Mouse (Mus musculus) urinary bladder, postnatal 4 days (tissue): ENCODE measurements around the gene Dixdc1.

ENCODE experiments used
- DNase-seq, 2 experiments: peaks; one replicate each; pipeline ENCODE4 v3.0.0; 2021 to 2022; ENCODE audit warnings: low spot score in 2 of 2

Dixdc1 gene

DNA sequence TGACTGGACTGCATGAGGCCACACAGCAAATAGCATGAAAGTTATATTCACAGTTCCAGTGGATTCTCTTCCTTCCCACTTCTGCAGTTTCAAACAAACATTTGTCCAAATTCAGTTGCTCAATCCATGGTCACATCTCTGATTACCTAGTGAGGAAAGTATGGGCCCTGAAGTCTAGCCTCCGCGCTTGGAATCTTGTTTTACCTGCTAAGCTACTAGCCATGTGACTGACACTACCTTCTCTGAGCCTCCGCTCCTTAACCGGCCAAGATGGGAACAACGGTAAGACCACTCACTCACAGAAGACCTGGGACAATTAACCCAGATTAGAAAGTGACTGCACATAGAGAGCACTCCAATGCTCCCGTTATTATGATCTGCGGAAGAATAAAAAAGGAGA, 6.5 kb upstream of the Dixdc1 start:
- no peak for DNase-seq

DNA sequence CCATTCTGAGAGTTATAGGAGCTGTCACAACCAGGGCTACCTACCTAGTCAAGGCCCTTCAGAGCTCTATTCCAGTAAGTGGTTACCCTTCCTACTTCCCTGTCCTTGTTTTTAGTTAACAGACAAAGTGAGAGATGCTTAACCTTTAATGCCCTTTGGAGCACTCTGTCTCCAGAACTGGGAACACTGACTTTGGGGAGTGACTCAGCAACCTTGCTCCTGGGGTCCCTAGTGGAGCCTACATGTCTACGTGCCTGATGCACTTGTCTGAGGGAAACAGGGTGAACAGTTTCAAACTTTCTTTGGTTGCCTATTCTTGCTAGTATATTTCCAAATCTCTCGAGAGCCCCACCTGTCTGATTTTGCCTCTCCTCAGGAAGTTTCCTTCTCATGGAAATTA, 3.4 kb upstream of the Dixdc1 start:
- DNase-seq: no peak

DNA sequence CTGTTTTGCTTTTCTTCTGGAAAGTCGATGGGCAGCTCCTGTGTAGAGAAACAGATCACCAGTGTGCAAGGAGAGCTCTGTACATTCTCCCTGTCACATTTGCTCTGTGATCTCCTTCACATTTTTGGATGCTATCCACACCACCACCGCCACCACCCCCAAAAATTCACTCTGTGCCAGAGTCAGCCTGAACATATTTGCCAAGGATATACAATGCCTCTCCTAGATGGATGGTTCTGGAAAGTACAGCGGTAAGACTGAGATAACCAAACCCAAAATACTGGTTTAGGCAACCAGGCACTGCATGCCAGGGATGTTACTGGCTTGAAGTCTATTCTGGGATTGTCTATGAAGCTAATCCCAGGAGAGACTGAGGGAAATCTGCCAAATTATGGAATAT, 2.9 kb upstream of the Dixdc1 start:
- no peak for DNase-seq

DNA sequence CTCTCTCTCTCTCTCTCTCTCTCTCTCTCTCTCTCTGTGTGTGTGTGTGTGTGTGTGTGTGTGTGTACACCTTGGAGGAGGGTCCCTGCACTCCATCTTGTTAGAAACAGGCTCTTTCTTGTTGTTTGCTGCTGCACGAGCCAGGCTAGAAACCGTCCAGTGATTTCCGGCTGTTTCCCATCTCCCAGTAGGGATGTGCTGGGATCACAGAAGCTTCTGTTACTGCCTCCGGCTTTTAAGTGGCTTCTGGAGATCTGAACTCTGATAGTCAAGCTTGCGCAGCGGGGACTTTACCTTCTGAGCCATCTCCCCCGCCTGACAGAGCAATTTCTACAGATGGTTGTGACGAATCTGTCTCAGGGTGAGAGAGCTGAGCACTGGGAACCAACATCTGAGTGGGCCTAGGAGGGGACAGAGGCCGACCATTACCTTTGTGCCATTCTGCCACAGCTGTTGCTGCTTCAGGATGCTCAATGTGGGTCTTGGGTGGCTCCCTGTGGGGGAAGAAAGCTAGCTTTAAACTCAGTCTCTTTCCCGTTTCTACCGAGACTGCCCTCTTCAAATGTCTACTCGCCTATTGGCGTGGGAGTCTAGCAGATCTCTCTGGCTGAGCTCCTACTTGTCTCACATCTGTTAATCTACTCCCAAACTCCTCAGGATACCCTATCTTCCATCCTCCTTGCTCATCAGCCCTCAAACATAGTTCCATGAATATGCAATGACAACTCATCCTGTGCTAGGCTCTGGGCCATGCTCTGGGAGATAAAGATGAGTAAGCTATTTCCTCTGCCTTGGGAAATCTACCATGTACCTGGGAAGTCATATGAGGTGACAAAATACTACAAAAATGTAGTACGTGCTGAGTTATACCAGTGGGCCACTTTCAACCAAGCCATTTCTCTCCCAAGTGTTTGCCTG, 1.8 kb upstream of the Dixdc1 start:
- no peak for DNase-seq

DNA sequence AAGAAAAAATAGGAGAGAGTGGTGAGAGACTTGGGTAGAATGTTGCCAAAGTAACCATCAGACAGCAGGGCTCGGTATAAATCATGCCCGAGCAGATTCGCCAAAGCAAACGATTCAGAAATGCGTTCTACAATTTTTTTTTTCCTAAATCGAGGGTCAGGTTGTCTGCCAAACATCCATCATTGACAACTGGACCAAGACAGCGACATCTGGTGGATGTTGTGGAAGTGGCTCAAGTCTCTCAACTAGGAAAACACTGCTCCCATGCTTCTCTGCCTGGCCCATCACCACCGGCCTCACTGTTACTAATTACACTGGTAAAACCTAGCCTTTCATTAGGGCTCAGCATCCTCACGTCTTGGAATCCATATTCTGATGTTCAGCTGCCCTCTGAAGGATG, 4.3 kb downstream of the Dixdc1 start:
- DNase-seq: no peak

DNA sequence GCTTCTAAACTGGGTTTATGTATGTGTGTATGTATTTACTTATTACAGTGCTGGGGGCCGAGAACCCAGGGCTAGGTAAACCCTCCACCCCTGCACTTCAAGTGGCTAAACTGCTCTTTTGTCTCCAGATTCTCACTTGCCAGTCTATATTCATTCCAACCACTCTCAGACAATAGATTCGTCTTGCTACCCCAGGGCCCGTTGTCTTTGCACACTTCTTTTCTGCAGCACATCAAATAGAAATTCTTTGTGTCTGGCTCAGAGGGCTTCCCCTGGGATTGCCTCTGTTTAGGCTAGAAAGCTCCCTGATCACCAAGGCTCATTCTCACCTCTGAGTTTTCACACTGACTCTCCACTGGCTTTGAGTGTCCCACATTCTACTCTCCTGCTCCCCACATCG, 6.8 kb downstream of the Dixdc1 start:
- no peak for DNase-seq

DNA sequence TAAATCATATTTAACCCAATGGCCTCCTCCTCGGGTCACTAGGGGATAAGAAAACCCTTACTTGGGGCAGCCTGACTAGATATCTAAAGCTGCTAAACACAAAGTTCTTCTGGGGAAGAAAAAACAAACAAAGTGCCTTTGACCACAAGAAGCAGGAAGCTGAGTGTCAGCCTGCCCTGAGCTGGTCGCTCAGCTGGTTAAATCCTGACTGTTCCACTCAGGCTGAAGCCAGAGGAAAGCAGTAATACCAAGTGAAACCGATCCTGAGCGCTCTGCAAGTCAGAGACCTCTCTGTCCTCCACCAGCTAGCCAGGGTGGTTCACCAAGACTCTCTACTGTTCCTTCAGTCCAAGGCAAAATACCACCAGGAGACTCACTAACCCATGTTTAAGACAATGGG, 9.7 kb downstream of the Dixdc1 start:
- DNase-seq: no peak

DNA sequence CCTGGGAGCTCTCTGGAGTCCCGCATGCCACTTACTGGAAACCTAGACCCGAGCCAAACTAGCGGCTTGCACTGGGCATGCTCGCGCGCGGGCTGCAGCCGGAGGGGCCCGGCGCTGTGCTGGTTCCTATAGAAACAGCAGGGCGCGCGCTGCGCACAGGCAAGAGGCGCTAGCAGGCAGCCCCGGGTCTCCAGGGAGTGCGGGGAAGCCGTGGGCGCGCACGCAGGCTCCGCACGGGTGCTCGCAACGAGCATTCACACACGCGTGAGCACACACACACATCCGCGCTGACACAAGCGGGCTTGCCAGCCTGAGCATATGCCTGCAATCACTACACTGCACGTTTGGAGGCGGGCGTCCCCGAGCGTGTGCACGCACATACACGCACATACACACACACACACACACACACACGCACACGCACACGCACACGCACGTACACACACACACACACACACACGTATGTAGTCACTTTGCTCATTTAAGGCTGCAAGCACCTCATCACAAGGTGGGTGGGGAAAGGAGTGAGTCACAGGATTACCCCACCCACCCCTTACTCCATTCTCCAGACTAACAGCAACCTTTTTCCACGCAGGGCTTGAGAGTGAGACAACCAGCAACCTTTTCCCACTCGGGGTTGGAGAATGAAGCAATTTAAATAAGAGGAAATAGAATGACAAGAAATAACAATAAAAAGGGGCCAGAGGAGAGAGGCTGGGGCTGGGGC, 11.2 kb downstream of the Dixdc1 start:
- DNase-seq: peak in 1 of 2 experiments; percentile 69

DNA sequence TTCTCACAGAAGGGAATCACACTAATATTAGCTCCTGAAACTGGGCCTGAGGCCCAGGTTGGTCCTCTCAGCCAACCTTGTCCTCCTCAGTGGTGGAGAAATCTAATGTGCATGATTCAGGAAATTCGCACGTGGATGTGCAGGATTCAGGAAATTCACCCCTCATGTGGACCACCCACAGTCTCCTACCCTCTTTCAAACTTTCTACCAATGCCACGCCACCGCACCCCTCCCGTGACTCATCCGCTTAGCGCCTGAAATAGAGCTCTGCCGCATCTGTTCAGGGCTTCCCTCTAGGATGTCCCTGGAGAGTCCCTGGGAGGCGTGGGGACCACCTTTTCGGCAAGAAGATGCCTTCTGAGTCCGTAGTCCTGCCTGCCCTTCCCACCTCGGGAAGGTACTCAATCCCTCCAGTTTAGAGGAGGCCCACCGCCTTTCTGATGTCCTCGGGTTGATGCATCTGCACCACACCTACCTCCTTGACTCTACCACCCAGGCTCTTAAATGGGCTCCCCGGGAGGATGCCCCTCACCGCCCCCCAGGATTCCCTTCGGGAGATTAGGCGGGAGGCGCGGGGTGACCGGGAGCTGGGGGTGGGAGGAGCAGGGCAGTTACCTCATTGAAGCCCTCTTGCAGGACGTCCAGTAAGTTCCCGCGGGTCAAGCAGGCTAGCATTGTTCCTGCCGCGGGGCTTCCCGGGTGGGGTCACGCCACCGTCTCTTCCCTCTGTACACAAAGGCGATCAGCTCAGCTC, 12.0 kb downstream of the Dixdc1 start:
- no peak for DNase-seq

DNA sequence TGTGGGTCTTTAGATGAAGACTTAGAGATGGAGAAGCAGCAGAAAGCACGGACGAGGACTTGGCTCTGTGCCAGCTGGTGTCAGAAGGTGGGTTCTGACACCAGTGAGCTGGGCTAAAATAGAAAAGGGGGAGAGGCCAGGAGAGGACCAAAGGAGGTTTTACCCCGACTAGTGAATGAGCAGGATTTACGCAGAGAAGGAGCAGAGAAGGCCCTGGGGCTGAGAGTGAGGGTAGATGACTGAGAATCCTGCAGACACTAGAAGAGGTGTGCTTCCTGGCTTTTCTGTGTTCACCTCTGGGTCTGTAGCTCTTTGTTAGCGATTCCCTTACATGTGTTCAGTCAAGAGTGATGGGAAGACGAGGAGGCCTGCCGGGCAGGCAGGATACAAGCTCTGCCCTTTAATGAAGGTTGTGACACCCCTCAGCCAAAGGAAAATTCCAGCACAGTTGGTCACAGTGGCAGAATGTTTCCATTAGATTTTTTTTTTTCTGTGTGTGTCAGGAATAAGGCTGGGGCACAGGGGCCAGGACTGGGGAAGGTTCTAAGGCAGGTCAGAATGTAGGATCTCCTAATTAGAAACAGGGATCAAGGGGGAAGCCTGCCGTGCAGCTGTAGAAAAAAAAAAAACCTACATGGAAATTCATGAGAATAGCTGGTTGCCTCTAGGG, 13.3 kb downstream of the Dixdc1 start:
- DNase-seq: no peak

DNA sequence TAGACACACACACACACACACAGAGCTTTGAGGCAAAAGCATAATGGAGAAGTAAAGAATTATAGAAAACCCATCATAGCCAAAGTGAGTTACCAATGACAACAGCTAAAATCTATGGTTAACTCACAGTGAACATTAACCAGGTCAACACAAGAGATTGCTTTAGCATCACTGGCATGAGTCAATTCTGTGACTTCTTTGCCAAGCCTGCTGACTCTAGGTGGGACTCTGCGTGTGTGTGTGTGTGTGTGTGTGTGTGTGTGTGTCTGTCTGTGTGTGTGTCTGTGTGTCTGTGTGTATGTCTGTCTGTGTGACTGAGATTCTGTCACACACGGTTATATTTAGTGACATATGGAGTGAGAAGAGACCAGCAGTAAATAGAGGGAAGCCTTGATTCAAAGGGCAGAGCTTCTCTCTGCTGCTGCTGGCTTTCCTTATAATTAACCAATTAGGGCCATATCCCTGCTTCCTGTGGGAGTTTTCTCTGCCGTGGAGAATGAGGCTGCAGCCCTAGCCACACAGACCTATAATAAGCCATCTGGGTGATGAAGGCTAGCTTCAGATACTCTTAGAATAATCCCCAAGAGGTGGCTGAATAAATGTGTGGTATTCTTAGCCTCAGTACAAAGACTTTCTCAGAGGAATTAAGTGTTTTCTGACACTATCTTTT, 14.5 kb downstream of the Dixdc1 start:
- DNase-seq: no peak

DNA sequence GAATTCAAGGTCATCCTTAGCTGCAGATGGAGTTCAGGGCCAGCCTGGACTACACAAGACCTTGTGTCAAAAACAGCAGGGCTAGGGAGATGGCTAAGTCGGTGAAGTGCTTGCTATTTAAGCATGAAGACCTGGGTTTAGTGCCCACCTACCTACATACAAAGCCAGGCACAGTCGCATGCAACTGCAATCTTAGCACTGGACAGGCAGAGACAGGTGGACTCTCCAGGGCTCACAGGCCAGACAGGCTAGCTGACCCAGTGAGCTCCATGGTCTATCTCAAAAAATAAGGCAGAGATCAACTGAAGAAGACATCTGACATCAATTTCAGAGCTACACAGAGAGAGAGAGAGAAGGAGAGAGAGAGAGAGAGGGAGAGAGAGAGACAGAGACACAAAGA, 15.2 kb downstream of the Dixdc1 start:
- DNase-seq: no peak

DNA sequence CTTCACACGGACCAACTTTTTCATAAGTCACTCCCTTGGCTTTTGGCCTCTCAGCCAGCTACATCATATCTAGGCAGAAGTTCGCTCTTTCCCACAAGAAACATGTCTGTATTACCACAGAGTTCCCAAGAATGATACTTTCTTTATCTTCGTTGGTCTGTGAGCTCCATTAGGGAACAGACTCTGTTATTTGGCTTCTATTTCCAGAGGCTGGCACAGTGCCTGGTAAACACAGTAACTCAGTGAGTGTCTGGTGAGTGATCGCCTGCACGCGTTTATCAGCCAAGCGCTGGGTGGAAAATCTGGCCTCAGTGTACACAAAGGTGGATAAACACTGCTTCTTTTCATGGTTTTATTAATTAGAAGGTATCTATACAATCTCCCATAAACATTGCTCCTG, 15.9 kb downstream of the Dixdc1 start:
- peak; percentile 72 to 81 for DNase-seq

DNA sequence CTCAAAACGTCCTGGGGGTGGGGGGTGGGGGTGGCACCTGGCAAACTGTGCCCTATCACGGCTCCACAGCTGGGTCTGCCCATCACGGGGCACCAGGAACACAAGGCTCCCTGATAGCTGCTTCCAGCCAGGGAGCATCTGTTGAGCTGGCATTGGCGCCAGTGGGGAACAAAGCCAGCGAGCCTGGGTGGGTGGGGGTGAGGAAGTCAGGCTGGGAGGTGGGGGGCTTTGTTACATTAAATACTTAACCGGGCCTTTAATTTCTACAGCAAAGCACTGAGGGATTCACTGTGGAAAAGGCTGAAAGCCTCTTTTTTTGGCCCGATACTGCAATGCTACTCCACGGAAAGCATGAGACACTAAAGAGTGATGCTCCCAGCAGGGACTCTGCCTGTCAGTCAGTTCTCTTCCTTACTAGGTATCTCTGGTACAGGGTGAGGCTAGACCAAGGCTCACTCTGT, 16.8 kb downstream of the Dixdc1 start:
- DNase-seq: no peak

DNA sequence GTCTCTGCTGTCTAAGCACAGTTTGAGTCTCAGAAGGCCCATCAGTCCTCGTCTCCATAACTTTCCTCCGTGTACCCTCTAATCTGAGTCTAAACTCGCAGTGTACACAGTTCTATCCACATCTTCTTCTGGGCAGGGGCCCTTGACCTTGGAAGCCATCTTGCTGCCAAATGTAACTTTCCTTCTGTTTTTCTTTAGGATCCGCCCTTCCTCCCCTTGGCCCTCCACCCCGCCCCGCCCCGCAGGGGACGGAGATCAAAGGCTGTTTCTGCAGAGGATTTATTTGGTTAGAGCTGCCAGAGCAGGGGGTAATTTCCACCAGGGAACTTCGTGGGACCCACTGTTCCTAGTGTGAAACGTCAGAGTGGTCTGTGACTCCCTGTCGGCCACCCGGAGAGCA, 18.3 kb downstream of the Dixdc1 start:
- no peak for DNase-seq

DNA sequence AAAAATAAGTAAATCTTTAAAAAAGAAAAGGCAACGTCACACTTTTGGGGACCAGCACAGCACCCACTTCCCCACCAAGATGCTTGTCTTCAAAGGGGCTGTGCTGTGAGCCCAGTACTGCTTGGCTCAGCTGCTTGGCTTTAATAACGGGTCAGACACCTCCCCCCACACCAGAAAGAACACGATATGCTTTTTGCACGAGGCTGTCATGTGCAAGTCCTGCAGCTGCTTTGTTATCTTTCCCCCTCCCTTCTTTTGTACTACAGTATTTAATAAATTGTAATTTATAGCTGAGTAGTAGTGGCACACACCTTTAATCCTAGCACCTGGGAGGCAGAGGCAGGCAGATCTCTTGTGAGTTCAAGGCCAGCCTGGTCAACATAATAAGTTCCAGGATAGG, 20.4 kb downstream of the Dixdc1 start:
- no peak for DNase-seq

DNA sequence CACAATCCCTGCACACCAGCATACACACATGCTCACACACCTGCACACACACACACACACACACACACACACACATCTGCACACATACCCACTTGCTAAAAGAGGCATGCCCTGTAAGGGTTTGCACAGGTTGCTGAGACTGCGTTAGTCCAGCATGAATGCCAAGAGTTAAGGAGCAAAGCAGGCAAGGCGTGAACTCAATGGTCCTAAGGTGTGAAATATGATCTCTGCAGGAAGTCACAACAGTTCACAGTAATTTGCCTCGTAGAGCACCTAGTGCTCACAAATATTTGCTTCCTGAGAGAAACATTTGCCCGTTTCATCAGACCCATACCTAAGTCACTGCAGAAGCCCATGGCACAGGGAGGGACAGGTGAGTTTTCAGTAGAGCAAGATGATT, 25.1 kb downstream of the Dixdc1 start:
- DNase-seq: no peak

DNA sequence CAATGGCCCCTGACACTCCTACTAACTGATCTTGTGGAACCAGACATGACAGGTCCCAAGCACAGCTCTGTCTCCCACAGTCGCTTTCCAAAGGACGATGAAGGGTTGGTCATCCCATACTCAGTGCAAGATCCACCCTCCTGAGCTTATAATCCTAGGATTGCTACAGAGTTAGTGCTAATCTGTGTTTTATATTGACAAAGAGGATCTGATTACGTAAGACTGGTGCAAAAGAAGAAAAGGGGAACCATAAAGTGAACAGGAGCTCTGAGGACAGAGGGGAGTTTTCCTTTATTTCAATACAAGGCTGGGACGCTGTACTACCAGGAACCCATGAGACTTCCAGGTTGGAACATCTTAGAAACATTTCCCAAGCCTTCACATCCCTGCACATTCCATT, 28.0 kb downstream of the Dixdc1 start:
- no peak for DNase-seq

DNA sequence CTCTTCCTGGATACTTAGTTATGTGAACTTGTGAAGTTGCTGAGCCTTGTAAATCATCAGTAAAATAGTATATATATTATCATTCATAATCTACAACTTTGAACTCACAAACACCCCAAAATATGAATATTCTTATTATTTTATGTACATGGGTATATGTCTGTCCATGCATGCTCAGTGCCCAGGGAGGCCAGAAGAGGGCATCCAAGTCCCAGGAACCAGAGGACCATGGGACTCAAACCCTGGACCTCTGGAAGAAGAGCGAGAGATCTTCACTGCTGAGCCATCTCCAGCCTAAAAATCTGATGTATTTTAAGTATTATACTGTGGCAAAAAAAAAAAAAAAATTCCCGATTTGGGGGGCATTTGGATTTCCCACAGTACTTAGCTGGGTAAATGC, 30.2 kb downstream of the Dixdc1 start:
- DNase-seq: no peak

DNA sequence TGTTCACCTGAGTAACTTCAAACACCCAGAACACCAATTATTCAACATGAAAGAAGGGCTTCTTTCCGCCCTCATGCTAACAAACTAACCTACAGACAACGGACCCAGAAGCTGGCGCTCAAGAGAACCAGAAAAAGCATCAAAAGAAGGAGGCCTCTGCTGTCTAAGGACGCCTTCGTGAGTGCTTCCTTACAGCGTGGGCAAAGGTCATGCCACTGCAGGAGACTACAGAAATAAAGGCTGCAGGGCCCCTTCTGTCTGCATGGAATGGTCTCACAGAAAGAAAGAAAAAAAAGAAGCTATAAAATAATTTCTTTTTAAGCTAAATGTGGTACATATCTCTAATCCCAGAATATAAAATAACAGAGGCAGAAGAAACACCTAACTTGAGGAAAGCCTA, 34.4 kb downstream of the Dixdc1 start:
- DNase-seq: no peak
